Mouse (Mus musculus) mouse embryonic stem cell (cell line): ENCODE data around the gene Polk.

ENCODE experiments used
- in situ Hi-C, 2 experiments: fragments of 300-500 bp; cut with MboI; formaldehyde crosslinking; loops; 1 replicate in 1 of 2; 3 replicates in 1 of 2; pipeline ENCODE4 v1.14.3; 2019 to 2020; ENCODE audit warnings: low sequenced_read_pairs in 2 of 2, low pct_unique_long_range_greater_than_20kb in 1 of 2, mixed read lengths in 1 of 2; ENCODE audit not compliant: unreplicated experiment in 1 of 2

Polk gene

GRCm38 (mm10) chr13:96434899-96435331, 107.5 kb downstream of the Polk start:
- in situ Hi-C loops = loop anchor here (25.0 kb wide), 2 partner anchors 352 to 423 kb away; no protein-coding TSS in a partner anchor

- in situ Hi-C loops = loop anchor here (25.0 kb wide), 2 partner anchors 354 to 421 kb away; no protein-coding TSS in a partner anchor
Observed at GRCm38 (mm10) chr13:96433648-96434190, 108.7 kb downstream of the Polk start.

GRCm38 (mm10) chr13:96433041-96433440, 109.3 kb downstream of the Polk start:
- in situ Hi-C loops = loop anchor here (25.0 kb wide), 2 partner anchors 354 to 421 kb away; no protein-coding TSS in a partner anchor

GRCm38 (mm10) chr13:96432376-96432811, 110.0 kb downstream of the Polk start:
- in situ Hi-C loops = loop anchor here (25.0 kb wide), 2 partner anchors 355 to 420 kb away; no protein-coding TSS in a partner anchor

GRCm38 (mm10) chr13:96431595-96432156, 110.7 kb downstream of the Polk start:
- in situ Hi-C loops = loop anchor here (25.0 kb wide), 2 partner anchors 356 to 419 kb away; no protein-coding TSS in a partner anchor
